Mouse (Mus musculus) myocyte (in vitro differentiated cells): ENCODE measurements around the gene Mfap2. TPM values are rescaled to one million over a fixed set of nuclear protein-coding genes. Genes with fewer than 3 reads are reported as not detected.

Source experiments
- H3K27me3 ChIP-seq: one replicate; pipeline ENCODE4 v1.6.1; 2011; ENCODE audit not compliant: control insufficient read depth, insufficient read depth, insufficient read length
- H3K36me3 ChIP-seq: one replicate; pipeline ENCODE4 v1.6.1; 2011; ENCODE audit not compliant: control insufficient read depth, insufficient read depth
- H3K4me2 ChIP-seq: one replicate; pipeline ENCODE4 v1.6.1; 2011; ENCODE audit warnings: low read depth, control low read depth
- H3K4me3 ChIP-seq: one replicate; pipeline ENCODE4 v1.5.1; 2011; ENCODE audit warnings: mild to moderate bottlenecking, control low read depth, moderate library complexity
- H3K79me2 ChIP-seq: one replicate; pipeline ENCODE4 v1.6.1; 2011; ENCODE audit not compliant: control insufficient read depth, insufficient read depth
- H3ac ChIP-seq: one replicate; pipeline ENCODE4 v1.6.1; 2011; ENCODE audit not compliant: control insufficient read depth, insufficient read length
- CEBPB ChIP-seq: IDR thresholded peaks from 2 replicates; pipeline ENCODE4 v1.6.1; 2011; ENCODE audit warnings: mild to moderate bottlenecking, moderate library complexity; ENCODE audit not compliant: poor library complexity, insufficient read depth, severe bottlenecking
- E2F4 ChIP-seq: IDR thresholded peaks from one replicate; pipeline ENCODE4 v1.6.1; 2011; ENCODE audit warnings: mild to moderate bottlenecking, control low read depth, moderate library complexity; ENCODE audit not compliant: insufficient read depth
- MAX ChIP-seq: IDR thresholded peaks from one replicate; pipeline ENCODE4 v1.6.1; 2011; ENCODE audit warnings: low read depth, mild to moderate bottlenecking, control low read depth
- MYOD1 ChIP-seq, 3 experiments: IDR thresholded peaks; one replicate each; pipeline ENCODE4 v1.6.1; 2011; ENCODE audit warnings: control low read depth in 2 of 3, low read depth in 2 of 3, mild to moderate bottlenecking in 2 of 3, moderate library complexity in 1 of 3; ENCODE audit not compliant: insufficient read length in 2 of 3, control insufficient read depth in 1 of 3
- MYOG ChIP-seq, 3 experiments: IDR thresholded peaks; one replicate each; pipeline ENCODE4 v1.6.1; 2011; ENCODE audit warnings: control low read depth in 2 of 3, low read depth in 2 of 3, mild to moderate bottlenecking in 2 of 3; ENCODE audit not compliant: insufficient read length in 2 of 3, control insufficient read depth in 1 of 3, insufficient read depth in 1 of 3
- POLR2A ChIP-seq: IDR thresholded peaks from one replicate; pipeline ENCODE4 v1.6.1; 2011; ENCODE audit warnings: low read depth, mild to moderate bottlenecking, control low read depth, moderate library complexity; ENCODE audit not compliant: insufficient read length
- POLR2AphosphoS2 ChIP-seq: IDR thresholded peaks from one replicate; pipeline ENCODE4 v1.6.1; 2011; ENCODE audit warnings: low read depth, control low read depth; ENCODE audit not compliant: insufficient read length
- REST ChIP-seq: IDR thresholded peaks from one replicate; pipeline ENCODE4 v1.6.1; 2011; ENCODE audit warnings: mild to moderate bottlenecking, control low read depth, moderate library complexity; ENCODE audit not compliant: insufficient read depth, insufficient read length
- SRF ChIP-seq: IDR thresholded peaks from one replicate; pipeline ENCODE4 v1.6.1; 2011; ENCODE audit warnings: low read depth; ENCODE audit not compliant: control insufficient read depth, insufficient read length
- TCF12 ChIP-seq: IDR thresholded peaks from one replicate; pipeline ENCODE4 v1.6.1; 2011; ENCODE audit warnings: mild to moderate bottlenecking, control low read depth; ENCODE audit not compliant: poor library complexity, insufficient read depth, severe bottlenecking
- TCF3 ChIP-seq: IDR thresholded peaks from one replicate; pipeline ENCODE4 v1.6.1; 2011; ENCODE audit warnings: low read depth, control low read depth; ENCODE audit not compliant: insufficient read length
- USF1 ChIP-seq: IDR thresholded peaks from one replicate; pipeline ENCODE4 v1.6.1; 2011; ENCODE audit warnings: low read depth, mild to moderate bottlenecking, control low read depth, moderate library complexity
- polyA plus RNA-seq: library from polyadenylated mRNA; unstranded; fragments of >200 nt; fragmentation: generic; extraction: Trizol; gene quantifications from one replicate; pipeline ENCODE4 v1.2.1, GENCODE M21; 2012; ENCODE audit warnings: missing spikeins

Gene Mfap2
- polyA plus RNA-seq, 1 experiment = 0.53 TPM

GRCm38 (mm10) chr4:141059616-141060425, 49.6 kb downstream of the Mfap2 start:
- TF ChIP-seq CEBPB (no peak), MYOD1 (IDR thresholded peaks at IDR 0.05; ENCODE audit: control insufficient read depth in 1 of 3, insufficient read length in 2 of 3, low read depth in 2 of 3) (no peak), MYOG (IDR thresholded peaks at IDR 0.05; ENCODE audit: control insufficient read depth in 1 of 3, insufficient read depth in 1 of 3, insufficient read length in 2 of 3, low read depth in 2 of 3) (no peak), USF1 (no peak), POLR2A (no peak)
- Histone ChIP-seq H3ac (peak overlapping the region; percentile 82), H3K4me3 (peak overlapping the region; percentile 47), H3K4me2 (peak overlapping the region; percentile 84), H3K36me3 (no peaks in the 10 kb centered on the region), H3K79me2 (no peaks in the 10 kb centered on the region), H3K27me3 (no peaks in the 10 kb centered on the region)

- Histone ChIP-seq H3K79me2 (no peaks in the 10 kb centered on the region), H3K36me3 (no peaks in the 10 kb centered on the region), H3K4me3 (peak within 1 kb of the TSS; percentile 47), H3K27me3 (no peaks in the 10 kb centered on the region), H3ac (peak within 1 kb of the TSS; percentile 82), H3K4me2 (peak within 1 kb of the TSS; percentile 86)
- TF ChIP-seq CEBPB = no peak
- TF ChIP-seq MYOG (IDR thresholded peaks at IDR 0.05; ENCODE audit: control insufficient read depth in 1 of 3, insufficient read depth in 1 of 3, insufficient read length in 2 of 3, low read depth in 2 of 3) = no peak
- TF ChIP-seq SRF = peak; percentile 70
- TF ChIP-seq USF1 = no peak
- no peak for TF ChIP-seq TCF12
- TF ChIP-seq E2F4 = no peak
- no peak for TF ChIP-seq TCF3
- TF ChIP-seq REST = no peak
- peak; percentile 95 for TF ChIP-seq POLR2AphosphoS2
- TF ChIP-seq MAX = no peak
- peak; percentile 92 for TF ChIP-seq POLR2A
- no peak for TF ChIP-seq MYOD1 (IDR thresholded peaks at IDR 0.05; ENCODE audit: control insufficient read depth in 1 of 3, insufficient read length in 2 of 3, low read depth in 2 of 3)
Observed at GRCm38 (mm10) chr4:141060426-141061301, 50.4 kb downstream of the Mfap2 start, which contains the start of gene Crocc. Crocc (minus strand) TSS chr4:141060550.

GRCm38 (mm10) chr4:141064104-141064659, 54.0 kb downstream of the Mfap2 start:
- no peak overlapping the region for H3K4me2 ChIP-seq
- H3K36me3 ChIP-seq = peaks cover 14% of the 10 kb centered on the region

GRCm38 (mm10) chr4:141065123-141065522, 54.9 kb downstream of the Mfap2 start:
- H3K4me3 ChIP-seq = no peak overlapping the region
- peaks cover 20% of the 10 kb centered on the region for H3K36me3 ChIP-seq
- H3ac ChIP-seq = no peak overlapping the region
- H3K27me3 ChIP-seq = no peaks in the 10 kb centered on the region
- H3K4me2 ChIP-seq = no peak overlapping the region
- TF ChIP-seq POLR2AphosphoS2 (peak; percentile 50), USF1 (peak; percentile 69), CEBPB (no peak), REST (no peak), MAX (peak; percentile 79), POLR2A (peak; percentile 29), MYOD1 (IDR thresholded peaks at IDR 0.05; ENCODE audit: control insufficient read depth in 1 of 3, insufficient read length in 2 of 3, low read depth in 2 of 3) (no peak)
- no peaks in the 10 kb centered on the region for H3K79me2 ChIP-seq

More at GRCm38 (mm10) chr4:141064104-141064659, 54.0 kb downstream of the Mfap2 start:
- H3K4me3 ChIP-seq = no peak overlapping the region
- peak; percentile 3 for TF ChIP-seq POLR2AphosphoS2
- no peak for TF ChIP-seq USF1
- TF ChIP-seq MYOD1 (IDR thresholded peaks at IDR 0.05; ENCODE audit: control insufficient read depth in 1 of 3, insufficient read length in 2 of 3, low read depth in 2 of 3) = peak in 1 of 3 experiments; percentile 60
- no peaks in the 10 kb centered on the region for H3K27me3 ChIP-seq
- no peak overlapping the region for H3ac ChIP-seq
- H3K79me2 ChIP-seq = no peaks in the 10 kb centered on the region

Other genes starting within 250 kb of the Mfap2 start
- 1.4 TPM for gene Padi4, start 236.2 kb upstream of the Mfap2 start, polyA plus RNA-seq
- gene Padi3, start 199.8 kb upstream of the Mfap2 start, polyA plus RNA-seq = 2.8 TPM
- gene Padi1, start 164.6 kb upstream of the Mfap2 start, polyA plus RNA-seq = 0.06 TPM
- gene Padi2, start 104.1 kb upstream of the Mfap2 start, polyA plus RNA-seq = 20.7 TPM
- 421 TPM for gene Sdhb, start 49.2 kb upstream of the Mfap2 start, polyA plus RNA-seq
- gene Atp13a2, start 23.5 kb upstream of the Mfap2 start, polyA plus RNA-seq = 22.0 TPM
- 3.9 TPM for gene Crocc, start 50.1 kb downstream of the Mfap2 start, polyA plus RNA-seq
- gene Necap2, start 67.9 kb downstream of the Mfap2 start, polyA plus RNA-seq = 85.6 TPM
- not detected for gene Spata21, start 77.9 kb downstream of the Mfap2 start, polyA plus RNA-seq
- gene Szrd1, start 129.4 kb downstream of the Mfap2 start, polyA plus RNA-seq = 107 TPM
- 13.2 TPM for gene Fbxo42, start 137.5 kb downstream of the Mfap2 start, polyA plus RNA-seq
- gene Rsg1, start 203.5 kb downstream of the Mfap2 start, polyA plus RNA-seq = 0.78 TPM
- gene Arhgef19, start 229.1 kb downstream of the Mfap2 start, polyA plus RNA-seq = 28.6 TPM